Mouse (Mus musculus) G1E-ER4 (cell line): Measurements from ENCODE around the gene Pzp. TPM values are rescaled to one million over a fixed set of nuclear protein-coding genes. Genes with fewer than 3 reads are reported as not detected.

Experiments
- GATA1 ChIP-seq: IDR thresholded peaks from one replicate; pipeline ENCODE4 v1.8.0; 2012; ENCODE audit warnings: low read length, inconsistent platforms
- polyA plus RNA-seq: library from polyadenylated mRNA; stranded (reverse); fragments of >175 nt; gene quantifications from 2 replicates; pipeline ENCODE4 v1.2.3, GENCODE M21; 2012

Gene Pzp
- polyA plus RNA-seq, 1 experiment = not detected

DNA sequence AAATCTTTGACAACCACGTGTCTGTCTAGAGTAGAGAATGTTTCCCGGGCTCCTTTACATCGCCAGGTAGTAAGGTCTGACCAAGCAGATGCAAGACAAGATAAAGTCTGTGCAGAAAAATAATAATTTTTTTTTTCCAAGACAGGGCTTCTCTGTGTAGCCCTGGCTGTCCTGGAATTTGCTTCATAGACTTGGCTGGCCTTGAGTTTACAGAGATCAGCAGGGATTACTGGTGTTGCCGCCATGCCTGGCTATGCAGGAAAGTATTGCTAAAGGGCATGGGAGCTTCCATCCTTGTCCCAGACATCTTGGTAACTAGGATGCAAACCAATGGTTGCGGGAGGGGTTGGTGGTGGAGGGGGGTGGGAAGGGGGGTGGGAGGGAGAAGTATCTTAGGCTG lies 69.3 kb downstream of the Pzp start:
- no peak for TF ChIP-seq GATA1

DNA sequence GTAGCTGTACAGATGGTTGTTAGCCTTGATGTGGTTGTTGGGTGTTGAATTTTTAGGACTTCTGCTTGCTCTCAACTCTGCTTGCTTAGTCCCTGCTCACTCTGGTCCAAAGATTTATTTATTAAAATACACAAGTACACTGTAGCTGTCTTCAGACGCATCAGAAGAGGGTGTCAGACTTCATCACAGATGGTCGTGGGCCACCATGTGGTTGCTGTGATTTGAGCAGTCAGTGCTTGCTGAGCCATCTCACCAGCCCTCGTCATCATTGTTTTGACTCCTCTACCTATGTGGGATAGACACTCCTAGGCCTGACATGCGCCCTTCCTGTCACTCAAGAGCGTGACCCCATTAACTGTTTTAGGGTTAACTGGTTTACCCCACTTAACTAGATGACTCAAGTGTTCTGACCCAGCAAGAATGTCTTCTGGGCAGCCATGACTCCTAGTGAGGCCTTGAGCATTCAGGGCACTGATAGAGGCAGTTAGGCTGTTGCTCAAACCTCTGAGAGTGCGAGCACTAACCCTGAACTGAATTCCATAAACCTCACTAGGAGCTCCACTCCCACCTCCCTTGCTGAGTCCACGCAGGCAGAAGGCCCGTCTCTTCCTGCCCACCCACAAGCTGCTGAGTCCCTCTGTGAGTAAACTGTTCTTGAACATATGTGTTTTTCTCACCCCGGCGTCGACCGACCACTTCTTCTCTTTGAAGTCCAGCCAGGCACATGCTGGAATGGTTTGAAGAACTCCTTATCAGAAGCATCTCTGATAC lies 70.5 kb downstream of the Pzp start:
- no peak for TF ChIP-seq GATA1

DNA sequence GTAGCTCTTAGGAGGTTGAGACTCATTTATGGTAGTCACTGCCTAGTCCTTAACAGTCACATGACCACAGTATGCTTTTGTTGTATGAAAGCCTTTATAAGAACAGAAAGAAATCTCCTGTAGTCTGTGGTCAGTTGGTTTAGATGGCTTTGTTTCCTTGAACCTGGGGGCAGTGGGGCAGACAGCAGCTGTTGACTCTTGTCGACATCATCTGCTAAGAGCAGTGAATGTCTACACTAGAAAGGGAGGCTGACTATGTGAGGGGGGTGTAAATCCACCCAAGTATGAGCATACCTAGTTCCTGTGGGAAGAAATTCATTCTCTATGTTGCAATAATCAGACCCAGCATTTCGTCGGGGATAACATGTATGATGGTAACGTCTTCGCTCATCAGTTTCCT lies 79.5 kb downstream of the Pzp start:
- TF ChIP-seq GATA1 = no peak

DNA sequence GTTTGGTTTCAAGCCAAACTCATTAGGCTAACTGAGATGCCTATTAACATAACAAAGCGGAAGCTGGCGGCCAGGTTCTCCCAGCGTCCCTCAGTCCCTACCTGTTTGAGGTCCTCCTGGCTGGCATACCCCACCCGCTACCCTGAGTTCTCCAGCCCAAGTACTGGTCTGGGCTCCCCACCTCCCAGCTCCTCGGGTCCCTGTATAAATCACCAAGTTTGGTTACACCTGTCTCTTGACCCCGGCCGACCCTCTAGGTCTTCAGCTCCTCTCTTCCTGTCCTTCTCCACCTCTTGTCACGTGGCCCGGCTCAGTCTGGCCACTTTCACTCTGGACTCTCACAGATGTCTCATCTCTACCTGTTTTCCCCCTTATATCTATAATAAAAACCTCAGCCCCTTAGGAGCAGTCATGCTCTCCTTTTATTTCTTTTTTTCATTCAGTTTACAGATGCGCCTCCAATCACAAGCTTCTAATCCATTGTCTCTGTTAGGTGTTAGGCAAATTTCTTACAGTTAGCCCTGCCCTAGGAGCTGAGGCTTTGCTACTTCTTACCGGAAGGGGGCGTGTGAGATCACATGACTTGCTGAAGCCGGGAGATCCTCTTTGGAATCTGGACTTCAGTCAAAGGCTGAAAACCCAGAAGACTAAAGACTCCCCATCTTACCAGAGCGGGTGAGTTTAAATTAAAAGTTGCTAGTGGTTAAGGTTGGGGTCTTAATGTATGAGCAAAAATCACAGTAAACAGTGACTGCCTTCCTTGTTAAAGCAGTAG lies 80.6 kb downstream of the Pzp start:
- no peak for TF ChIP-seq GATA1

DNA sequence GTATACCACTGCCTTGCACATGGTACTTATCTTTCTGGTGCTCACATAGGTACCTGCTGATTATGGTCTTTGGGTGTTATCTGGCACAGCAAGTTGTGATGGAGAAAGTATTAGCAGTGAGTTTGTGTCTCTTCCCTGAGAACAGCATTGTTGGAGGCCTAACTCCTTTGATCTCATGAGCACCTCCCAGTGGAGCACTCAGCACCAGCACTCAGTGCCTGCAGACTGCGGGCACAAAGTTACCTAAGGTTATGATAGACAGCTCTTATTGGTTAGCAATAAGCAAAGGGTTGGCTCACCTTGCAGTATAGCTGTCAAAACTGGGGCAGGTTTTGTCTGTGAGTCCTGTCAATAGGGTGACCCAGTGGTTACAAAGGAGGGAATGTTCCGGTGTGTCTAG lies 86.3 kb downstream of the Pzp start:
- TF ChIP-seq GATA1 = no peak

DNA sequence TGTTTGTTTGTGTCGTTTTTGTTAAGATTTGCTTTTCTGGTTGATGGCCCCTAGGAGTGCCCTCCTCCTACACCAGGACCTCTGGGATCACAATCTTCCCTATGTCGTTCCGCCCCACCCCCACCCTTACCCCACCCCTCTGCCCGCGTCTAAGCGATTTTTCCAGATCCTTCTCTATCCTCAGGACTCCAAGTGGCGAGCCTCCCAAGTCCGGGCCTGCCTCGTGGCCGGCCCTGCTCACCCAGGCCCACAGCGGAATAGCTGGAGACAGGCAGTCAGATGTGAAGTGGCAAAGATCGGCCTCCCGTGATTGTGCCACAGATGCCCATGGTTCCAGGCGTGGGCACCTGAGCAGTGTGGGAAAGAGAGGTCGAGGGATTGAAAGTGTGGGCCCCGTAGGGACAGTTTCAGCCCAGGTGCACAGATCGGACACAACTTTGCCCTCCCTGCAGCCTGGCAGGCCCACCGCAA lies 87.6 kb downstream of the Pzp start:
- TF ChIP-seq GATA1 = no peak

DNA sequence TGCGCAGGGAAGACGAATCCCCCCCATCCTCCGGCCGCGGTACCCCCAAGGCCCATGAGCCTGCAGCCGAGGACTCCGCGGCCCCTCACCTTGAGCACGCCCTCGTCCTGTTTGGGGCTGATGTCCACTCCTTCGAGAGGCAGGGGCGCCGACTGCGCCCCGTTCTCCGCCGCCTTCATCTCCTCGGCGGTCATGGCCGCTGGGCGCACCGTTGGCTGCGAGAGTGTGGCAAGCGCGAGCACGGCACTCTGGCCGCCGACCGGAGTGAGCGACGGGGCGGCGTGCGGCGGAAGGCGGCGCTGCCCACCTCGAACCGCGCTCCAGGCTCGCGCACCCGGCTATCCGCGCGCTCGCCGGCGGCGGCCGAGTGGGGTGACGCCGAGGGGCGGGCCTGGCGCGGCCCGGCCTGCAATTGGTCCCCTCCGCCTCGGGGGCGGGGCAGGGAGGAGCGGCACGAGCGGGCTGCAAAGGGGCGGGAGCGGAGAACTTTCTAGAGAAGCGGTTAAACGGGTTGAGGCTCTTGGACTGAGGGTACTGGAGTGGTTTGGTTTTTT lies 88.1 kb downstream of the Pzp start, which contains the start of gene Fkbp4:
TSS of gene Fkbp4 (minus strand) at position 361 of the 554 bp plus-strand sequence.
- TF ChIP-seq GATA1 = no peak

DNA sequence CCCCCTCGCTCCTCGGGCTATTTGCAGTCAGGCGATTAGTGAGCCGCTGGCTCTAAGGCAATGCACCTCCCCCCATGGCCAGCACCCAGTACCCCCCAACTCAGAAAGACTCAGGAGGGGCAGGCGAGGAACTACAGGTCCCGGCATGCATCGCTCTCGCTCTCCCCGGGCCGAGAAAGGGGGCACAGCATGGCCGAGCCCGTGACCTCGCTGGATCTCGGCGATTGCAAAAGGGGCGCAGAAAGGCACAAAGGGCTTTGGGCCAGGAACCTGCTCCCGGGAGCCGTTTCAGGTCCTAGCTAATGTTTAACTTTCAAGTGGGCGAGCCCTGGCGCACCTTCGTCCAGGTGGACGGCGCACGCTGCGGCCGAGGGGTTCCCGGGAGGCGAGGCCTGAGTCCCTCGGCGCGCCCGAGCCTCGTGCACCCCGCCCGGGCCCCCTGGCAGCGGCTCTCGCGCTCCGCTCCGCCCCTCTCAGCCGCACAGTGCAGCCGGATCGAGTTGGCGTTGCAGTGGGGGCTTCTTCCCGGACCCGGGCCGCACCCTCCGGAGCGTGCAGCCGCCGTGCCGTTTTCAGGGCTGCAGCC lies 88.7 kb downstream of the Pzp start:
- TF ChIP-seq GATA1 = no peak

DNA sequence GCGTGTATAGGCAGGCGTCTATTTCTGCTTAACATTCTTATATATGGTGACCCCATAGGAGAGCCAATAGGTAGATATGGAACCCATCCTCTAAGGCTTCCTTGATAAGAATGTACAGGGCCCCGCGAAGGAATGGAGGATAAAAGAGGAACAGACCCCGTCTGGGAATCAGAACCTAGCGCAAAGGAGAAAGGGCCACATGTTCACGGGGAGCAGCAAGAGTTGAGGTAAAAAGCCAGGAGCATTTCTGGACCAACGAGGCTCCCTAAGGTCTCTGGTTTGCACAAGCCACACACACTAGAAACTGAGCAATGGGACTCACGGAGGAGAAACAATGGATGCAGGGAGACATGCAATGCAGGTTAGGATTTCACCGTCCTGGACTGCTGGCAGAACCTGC lies 89.2 kb downstream of the Pzp start:
- TF ChIP-seq GATA1 = no peak

DNA sequence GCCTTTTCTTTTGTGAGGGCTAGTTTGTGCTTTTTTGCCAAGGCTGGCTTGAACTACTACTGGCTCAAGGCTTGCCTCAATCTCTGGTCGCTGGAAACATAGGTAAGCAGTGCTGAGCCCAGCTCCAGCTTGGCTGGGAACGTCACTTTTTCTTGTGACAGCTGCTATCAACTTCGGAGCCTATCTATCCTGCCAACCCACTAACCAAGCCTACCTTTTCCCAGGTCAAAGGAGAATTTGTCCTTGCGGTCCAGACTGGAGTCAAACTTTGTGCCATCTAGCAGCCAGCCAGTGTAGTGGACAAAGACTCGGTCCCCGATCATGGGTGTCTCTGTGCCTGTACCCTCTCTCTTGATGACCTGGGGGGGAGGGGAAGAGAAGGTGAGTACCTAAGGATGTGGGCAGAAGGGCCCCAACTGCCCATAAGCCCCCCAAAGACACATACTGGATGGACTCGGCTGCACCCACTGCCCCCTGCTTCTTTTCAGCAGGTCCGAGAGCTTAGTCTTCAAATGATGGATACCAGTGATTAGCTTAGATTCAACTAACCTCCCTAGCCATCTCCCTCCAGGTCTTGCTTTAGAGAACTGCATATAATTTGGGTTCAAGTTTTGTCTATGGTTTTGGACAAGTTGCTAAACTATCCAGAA lies 90.0 kb downstream of the Pzp start:
- TF ChIP-seq GATA1 = no peak

DNA sequence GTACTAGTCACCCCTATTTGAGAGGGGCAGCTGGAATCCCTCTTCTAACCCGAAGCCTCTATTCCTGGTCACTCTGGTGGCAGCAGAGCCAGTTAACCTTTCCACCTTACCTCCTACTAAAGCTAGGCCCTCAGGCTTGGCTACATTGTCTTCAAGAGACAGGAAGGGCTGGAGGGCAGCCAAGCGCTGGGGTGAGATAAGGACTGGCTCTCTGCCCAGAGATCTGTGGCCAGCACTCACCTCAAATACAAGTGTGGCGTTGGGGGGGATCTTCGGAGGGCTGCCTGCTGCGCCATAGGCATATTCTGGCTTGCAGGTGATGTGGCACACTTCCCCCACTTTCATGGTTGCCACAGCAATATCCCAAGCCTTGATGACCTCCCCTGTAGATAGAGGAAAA lies 91.0 kb downstream of the Pzp start:
- no peak for TF ChIP-seq GATA1

Other genes with a start within 250 kb of the Pzp start
- gene Tead4, start 225.9 kb downstream of the Pzp start, polyA plus RNA-seq = not detected in 2 replicates
- gene Tulp3, start 170.9 kb downstream of the Pzp start, polyA plus RNA-seq = 6.6 and 8.5 TPM in 2 replicates
- gene Rhno1, start 163.8 kb downstream of the Pzp start, polyA plus RNA-seq = 86.4 and 122 TPM in 2 replicates
- 59.5 and 69.3 TPM in 2 replicates for gene Foxm1, start 163.8 kb downstream of the Pzp start, polyA plus RNA-seq
- gene Tex52, start 151.3 kb downstream of the Pzp start, polyA plus RNA-seq = not detected in 2 replicates
- gene Gm44596, start 151.2 kb downstream of the Pzp start, polyA plus RNA-seq = not detected in 2 replicates
- not detected in 2 replicates for gene Nrip2, start 127.4 kb downstream of the Pzp start, polyA plus RNA-seq
- gene Itfg2, start 101.8 kb downstream of the Pzp start, polyA plus RNA-seq = 26.2 and 33.2 TPM in 2 replicates
- gene Fkbp4, start 88.0 kb downstream of the Pzp start, polyA plus RNA-seq = 391 and 470 TPM in 2 replicates
- gene A2ml1, start 54.9 kb upstream of the Pzp start, polyA plus RNA-seq = not detected in 2 replicates
- gene Klrb1a, start 96.8 kb upstream of the Pzp start, polyA plus RNA-seq = not detected in 2 replicates
- gene Clec2h, start 135.7 kb upstream of the Pzp start, polyA plus RNA-seq = not detected in 2 replicates
- gene Klrb1, start 196.3 kb upstream of the Pzp start, polyA plus RNA-seq = not detected in 2 replicates